Mouse (Mus musculus): ENCODE results near the gene Fbxl17. TPM values are rescaled to one million over a fixed set of nuclear protein-coding genes. Genes with fewer than 3 reads are reported as not detected.

Gene Fbxl17
- total RNA-seq, 2 experiments from 2014 or later = 33.2 to 36.1 TPM

GRCm38 (mm10) chr17:63095553-63095952 lies 404.3 kb downstream of the Fbxl17 start:
- no peak for DNase-seq

GRCm38 (mm10) chr17:63095017-63095416 lies 404.8 kb downstream of the Fbxl17 start:
- DNase-seq = no peak

- no peak for DNase-seq
Measured at GRCm38 (mm10) chr17:63093184-63093583, 406.6 kb downstream of the Fbxl17 start.

GRCm38 (mm10) chr17:63092774-63093173 lies 407.0 kb downstream of the Fbxl17 start:
- no peak for DNase-seq

GRCm38 (mm10) chr17:63090112-63090511 lies 409.7 kb downstream of the Fbxl17 start:
- DNase-seq = no peak

GRCm38 (mm10) chr17:63087265-63087664 lies 412.6 kb downstream of the Fbxl17 start:
- DNase-seq = no peak

- DNase-seq = no peak
Measured at GRCm38 (mm10) chr17:63086526-63086925, 413.3 kb downstream of the Fbxl17 start.

GRCm38 (mm10) chr17:63085227-63085626 lies 414.6 kb downstream of the Fbxl17 start:
- DNase-seq = no peak

- DNase-seq = no peak
Measured at GRCm38 (mm10) chr17:63079087-63079486, 420.7 kb downstream of the Fbxl17 start.

- DNase-seq = no peak
Measured at GRCm38 (mm10) chr17:63077509-63077908, 422.3 kb downstream of the Fbxl17 start.

GRCm38 (mm10) chr17:63076661-63077060 lies 423.2 kb downstream of the Fbxl17 start:
- no peak for DNase-seq

- no peak for DNase-seq
Measured at GRCm38 (mm10) chr17:63076037-63076426, 423.8 kb downstream of the Fbxl17 start.

- DNase-seq = no peak
Measured at GRCm38 (mm10) chr17:63075091-63076036, 424.5 kb downstream of the Fbxl17 start.

- DNase-seq = no peak
Measured at GRCm38 (mm10) chr17:63073342-63073741, 426.5 kb downstream of the Fbxl17 start.

- DNase-seq = peak in 1 of 2 experiments; percentile 38
Measured at GRCm38 (mm10) chr17:63071134-63071923, 428.5 kb downstream of the Fbxl17 start.

GRCm38 (mm10) chr17:63070161-63070761 lies 429.6 kb downstream of the Fbxl17 start:
- DNase-seq = no peak

GRCm38 (mm10) chr17:63062785-63063184 lies 437.0 kb downstream of the Fbxl17 start:
- DNase-seq = peak; percentile 25 to 36

GRCm38 (mm10) chr17:63061786-63062185 lies 438.0 kb downstream of the Fbxl17 start:
- no peak for DNase-seq

- no peak for DNase-seq
Measured at GRCm38 (mm10) chr17:63060814-63061213, 439.0 kb downstream of the Fbxl17 start.

- no peak for DNase-seq
Measured at GRCm38 (mm10) chr17:63057740-63058388, 442.0 kb downstream of the Fbxl17 start.

GRCm38 (mm10) chr17:63056976-63057375 lies 442.8 kb downstream of the Fbxl17 start:
- DNase-seq = peak; percentile 72 to 74

GRCm38 (mm10) chr17:63053311-63053710 lies 446.5 kb downstream of the Fbxl17 start:
- no peak for DNase-seq
